ENCODE assay signal across 23 mouse cellular contexts in genomic region chr1:69606844-69607243, GRCm38 (mm10).
DNase-seq lines count a peak whose midpoint lies in the region; ATAC-seq and TF ChIP-seq lines count a peak whose summit lies in the region.
"Had no signal": no experiment of that assay in that cellular context is flagged by ENCODE, and none has a peak within 500 bp of the region (broad histone marks: within the 10 kb centered on the region; RNA-seq: fewer than 3 reads in every experiment).

No protein-coding gene starts in this region.

- no peak for DNase-seq in G1E (ENCODE audit: low spot score)
- no peak for DNase-seq in thymus, postnatal 25 days
- DNase-seq in gastrocnemius, postnatal 10 days: no peak
- DNase-seq in retina, embryonic 14.5 days (ENCODE audit: low spot score): no peak
- DNase-seq in forebrain, embryonic 10.5 days (ENCODE audit: extremely low spot score, low spot score): no peak
- DNase-seq: adrenal gland, adult 2 months; adrenal gland, postnatal 14 days; cerebellum, adult 11-12 months; cerebellum, adult 8-10 months; cerebellum, postnatal 10 days; cerebellum, postnatal 36 days; forebrain, postnatal 0 days; gastrocnemius, adult 2 months; gastrocnemius, postnatal 36 days; heart, adult 11 months; heart, postnatal 36 days had no signal

- no peaks in the 10 kb centered on the region for H3K36me3 ChIP-seq in G1E (replicated peaks)
- no peaks in the 10 kb centered on the region for H3K36me3 ChIP-seq in forebrain, embryonic 10.5 days (replicated peaks)
- H3K36me3 ChIP-seq: hindbrain, embryonic 12.5 days; hindbrain, embryonic 15.5 days had no signal

- TF ChIP-seq CTCF in G1E (IDR thresholded peaks at IDR 0.05; ENCODE audit: low read depth, low read length): no peak

- 82% methylated on average over 1 of the region's 1 CpGs for WGBS in forebrain, embryonic 10.5 days

- H3K4me3 ChIP-seq in G1E (ENCODE audit: low read depth, low read length): no peak overlapping the region
- no peak overlapping the region for H3K4me3 ChIP-seq in forebrain, embryonic 10.5 days
- H3K4me3 ChIP-seq: gastrocnemius, adult 2 months; hindbrain, embryonic 12.5 days; hindbrain, embryonic 15.5 days had no signal

- no peak overlapping the region for H3K27ac ChIP-seq in forebrain, embryonic 10.5 days
- H3K27ac ChIP-seq: gastrocnemius, adult 2 months; hindbrain, embryonic 12.5 days; hindbrain, embryonic 15.5 days had no signal

- no peaks in the 10 kb centered on the region for H3K27me3 ChIP-seq in G1E (ENCODE audit: insufficient read depth, low read length)
- H3K27me3 ChIP-seq in forebrain, embryonic 10.5 days (ENCODE audit: poor library complexity, severe bottlenecking): no peaks in the 10 kb centered on the region
- H3K27me3 ChIP-seq: hindbrain, embryonic 12.5 days; hindbrain, embryonic 15.5 days had no signal

- ATAC-seq in G1E (ENCODE audit: extremely low read depth, insufficient number of reproducible peaks, low FRiP score, poor library complexity, severe bottlenecking): peak; percentile 58
- peak; percentile 85 for ATAC-seq in common myeloid progenitor, adult 5-6 weeks (replicated peaks; ENCODE audit: low read depth, poor library complexity, severe bottlenecking)
- ATAC-seq in megakaryocyte, adult 5-6 weeks (ENCODE audit: poor library complexity, severe bottlenecking): peak; percentile 72
- ATAC-seq: CD4-positive, CD25-positive, alpha-beta regulatory T cell, adult 4 months; forebrain, embryonic 14.5 days; forebrain, postnatal 0 days; intestine, postnatal 0 days had no signal

- H3K4me1 ChIP-seq in G1E (ENCODE audit: insufficient read depth, low read depth, low read length): peaks cover 20% of the 10 kb centered on the region
- H3K4me1 ChIP-seq in forebrain, embryonic 10.5 days: no peaks in the 10 kb centered on the region
- H3K4me1 ChIP-seq: hindbrain, embryonic 12.5 days had no signal

- no peaks in the 10 kb centered on the region for H3K9me3 ChIP-seq in G1E (replicated peaks)
- H3K9me3 ChIP-seq in forebrain, embryonic 10.5 days: no peaks in the 10 kb centered on the region
- H3K9me3 ChIP-seq: hindbrain, embryonic 12.5 days; hindbrain, embryonic 15.5 days had no signal
